Mouse (Mus musculus): ENCODE measurements around the gene 4930426L09Rik.

4930426L09Rik gene

DNA sequence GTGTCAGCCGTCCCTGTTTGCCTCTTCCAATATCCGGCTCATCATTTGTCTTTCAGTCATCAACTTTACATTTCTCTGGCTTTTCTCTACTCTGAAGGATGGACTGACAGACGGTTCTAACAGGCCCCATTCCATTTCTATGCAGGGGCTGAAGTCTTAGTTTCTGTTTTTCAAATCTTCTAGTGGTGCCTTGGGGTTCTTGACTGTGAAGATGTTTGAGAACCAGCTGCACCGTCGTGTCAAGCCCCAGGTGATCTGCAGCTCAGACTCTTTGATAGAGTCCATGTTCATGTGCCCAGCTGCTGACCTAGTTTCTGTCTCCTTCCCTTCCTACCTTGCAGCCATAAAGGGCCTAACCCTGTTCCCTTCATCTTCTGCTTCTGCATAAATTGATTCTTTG is 18.2 kb downstream of the 4930426L09Rik start:
- no peak for DNase-seq (ENCODE audit: low spot score)

DNA sequence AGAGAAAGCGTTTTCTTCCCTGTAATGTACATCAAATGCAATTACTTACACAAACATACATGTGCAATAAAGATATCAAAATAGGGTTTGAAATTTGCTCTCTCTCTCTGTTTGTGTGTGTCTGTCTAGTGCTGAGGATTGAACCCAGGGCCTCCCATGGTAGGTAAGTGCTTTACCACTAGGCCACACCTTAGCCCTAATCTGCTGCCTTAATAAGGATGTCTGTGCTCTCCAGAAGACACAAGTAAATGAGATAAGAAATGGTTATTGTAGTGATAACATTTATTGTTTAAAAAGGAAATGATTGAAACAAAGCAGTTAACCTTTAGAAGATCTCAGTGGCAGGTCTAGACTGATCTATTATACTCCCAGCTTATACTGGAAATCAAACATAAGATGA is 18.7 kb downstream of the 4930426L09Rik start:
- DNase-seq (ENCODE audit: low spot score): no peak

DNA sequence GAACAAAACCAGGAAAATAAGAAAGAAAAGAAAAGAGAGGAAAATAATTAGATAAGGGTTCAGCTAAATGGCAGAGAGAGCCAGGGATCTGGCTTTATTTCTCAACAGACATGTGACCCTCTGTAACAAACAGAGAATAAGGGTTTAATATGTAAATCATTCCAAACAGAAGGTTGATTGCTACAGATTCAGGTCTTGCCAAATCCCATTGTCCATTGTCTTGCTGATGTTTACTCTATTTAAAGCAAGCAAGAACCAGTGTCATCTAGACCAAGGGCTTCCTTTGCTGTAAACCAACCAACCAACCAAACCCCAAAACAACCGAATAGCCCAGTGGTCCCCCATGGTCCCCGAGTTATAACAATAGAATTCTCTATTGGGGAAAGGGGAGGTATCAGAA is 19.9 kb downstream of the 4930426L09Rik start:
- no peak for DNase-seq (ENCODE audit: low spot score)

DNA sequence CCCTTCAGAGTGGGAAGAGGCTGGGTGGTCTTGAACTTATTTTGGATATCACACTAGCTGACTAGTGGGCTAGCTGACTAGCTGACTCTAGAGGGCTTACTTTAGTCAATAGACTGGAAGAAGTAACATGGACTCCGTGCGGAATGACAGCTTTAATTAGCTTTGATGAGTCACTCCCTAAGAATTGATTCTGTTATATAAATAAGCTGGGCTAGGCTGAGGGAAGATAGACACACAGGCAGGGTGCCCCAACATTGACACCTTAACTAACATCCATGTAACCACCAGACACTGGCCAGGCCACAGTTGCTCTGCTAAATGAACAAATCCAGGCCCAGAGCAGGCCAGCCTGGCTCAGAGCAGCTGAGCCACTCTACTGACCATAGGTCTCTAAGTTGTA is 26.7 kb downstream of the 4930426L09Rik start:
- DNase-seq (ENCODE audit: low spot score): no peak

DNA sequence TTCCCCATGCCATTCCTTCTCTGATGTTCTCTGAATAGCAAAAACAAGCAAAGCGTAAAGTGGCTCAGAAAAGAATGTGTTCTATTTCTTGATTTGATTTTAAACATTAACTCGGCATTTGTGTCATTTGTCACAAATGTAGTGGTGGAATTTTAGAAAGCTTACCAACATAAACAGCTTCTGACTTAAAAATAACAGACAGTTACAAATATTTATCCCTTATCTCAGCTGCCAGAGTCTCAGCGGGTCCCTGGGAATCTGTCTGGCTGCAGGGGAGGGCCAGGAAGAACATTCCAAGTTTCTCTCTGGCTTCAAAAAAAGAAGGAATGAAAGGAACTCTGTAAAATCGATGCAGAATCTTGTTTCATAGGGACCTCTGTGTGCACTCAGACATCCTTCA is 39.3 kb downstream of the 4930426L09Rik start:
- peak; percentile 5 for DNase-seq (ENCODE audit: low spot score)

DNA sequence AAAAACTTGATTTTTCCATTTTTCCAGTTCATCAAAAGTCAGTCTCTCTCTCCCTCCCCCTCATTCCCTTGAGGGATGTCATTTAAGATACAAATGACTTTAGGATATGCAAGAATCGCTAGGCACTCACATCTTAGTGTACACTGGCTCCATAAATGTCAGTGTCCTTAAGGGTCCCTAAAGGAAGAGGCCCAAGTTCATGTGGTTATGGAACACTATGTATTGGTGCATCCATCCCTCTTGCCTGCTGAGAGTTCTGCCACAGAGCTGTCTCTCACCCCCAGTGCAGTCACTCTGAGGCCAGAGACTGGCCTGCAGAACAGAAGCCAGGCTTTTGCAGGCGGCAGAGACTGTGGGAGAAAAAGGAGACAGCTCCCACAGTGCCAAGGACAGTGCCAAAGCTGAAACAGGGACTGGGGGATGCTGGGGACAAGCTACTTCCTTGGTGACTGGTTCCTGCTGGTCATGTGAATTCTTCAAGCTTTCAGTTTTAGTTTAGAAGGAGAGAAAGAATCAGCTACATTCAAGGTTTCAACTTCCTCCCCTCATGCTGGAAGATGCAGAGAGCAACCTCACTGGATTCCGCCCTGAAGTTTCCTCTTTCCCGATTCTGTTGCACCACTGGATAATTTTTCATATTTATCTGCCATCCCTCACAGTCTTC is 39.9 kb downstream of the 4930426L09Rik start:
- no peak for DNase-seq (ENCODE audit: low spot score)

DNA sequence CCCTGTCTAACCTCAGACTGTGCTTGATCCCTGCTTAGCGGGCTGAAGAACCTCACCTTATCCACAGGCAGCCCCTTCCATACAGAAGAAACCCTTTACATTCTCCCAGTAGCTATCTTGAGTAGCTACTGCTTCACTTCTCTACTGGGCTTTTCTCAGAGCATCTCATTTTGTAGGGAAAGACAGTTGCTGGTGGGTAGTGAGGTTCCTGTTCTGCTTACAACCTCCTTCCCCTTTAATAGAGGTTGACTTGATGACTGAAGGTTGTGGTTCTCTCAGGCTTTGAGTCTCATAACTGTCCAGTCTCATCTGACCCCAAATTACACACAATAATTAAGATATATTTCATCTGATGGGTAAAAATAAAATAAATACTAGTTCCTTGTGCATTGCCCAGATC is 50.1 kb downstream of the 4930426L09Rik start:
- no peak for DNase-seq (ENCODE audit: low spot score)

DNA sequence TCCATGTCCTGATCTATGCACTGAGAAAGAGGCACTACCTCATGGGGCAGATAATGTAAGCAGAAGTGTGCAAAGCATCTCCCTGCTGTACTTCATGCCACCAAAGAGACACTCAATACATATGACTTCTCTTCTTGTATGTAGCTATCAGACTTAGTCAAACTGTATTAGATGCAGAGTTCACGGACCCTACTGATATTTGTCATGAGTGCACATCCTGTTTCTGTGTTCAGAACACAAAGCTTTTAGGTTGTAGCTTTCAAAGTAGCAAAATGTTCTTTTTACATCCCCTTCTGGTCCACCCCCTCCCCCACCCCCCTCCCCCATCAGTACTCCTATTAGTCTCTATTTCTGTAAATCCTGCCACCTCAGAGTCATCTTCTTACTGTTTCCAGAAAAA is 51.2 kb downstream of the 4930426L09Rik start:
- DNase-seq (ENCODE audit: low spot score): no peak
